Mouse (Mus musculus) midbrain, embryonic 15.5 days (tissue): ENCODE measurements around the gene Myrip. TPM values are rescaled to one million over a fixed set of nuclear protein-coding genes. Genes with fewer than 3 reads are reported as not detected.
A peak's percentile ranks its signal among the peaks of the same experiment; 100 is the strongest.

ENCODE experiments used
- ATAC-seq: fragments of 200-750 bp; cut with Nextera tagmentation; replicated peaks from 2 replicates; pipeline ENCODE4 v1.8.0; 2017; ENCODE audit warnings: moderate TSS enrichment
- H3K27ac ChIP-seq: fragments of 300-500 bp; sonication (generic); 2 replicates; pipeline ENCODE4 v1.5.1; 2015; ENCODE audit warnings: mild to moderate bottlenecking, inconsistent platforms
- H3K27me3 ChIP-seq: fragments of 300-500 bp; sonication (generic); replicated peaks from 2 replicates; pipeline ENCODE4 v1.6.1; 2015; ENCODE audit warnings: inconsistent platforms
- H3K36me3 ChIP-seq: fragments of 300-500 bp; sonication (generic); replicated peaks from 2 replicates; pipeline ENCODE4 v1.6.1; 2015; ENCODE audit warnings: inconsistent platforms
- H3K4me1 ChIP-seq: fragments of 300-500 bp; sonication (generic); 2 replicates; pipeline ENCODE4 v1.6.1; 2015; ENCODE audit warnings: inconsistent platforms
- H3K4me2 ChIP-seq: fragments of 300-500 bp; sonication (generic); 2 replicates; pipeline ENCODE4 v1.6.1; 2015; ENCODE audit warnings: inconsistent platforms, mild to moderate bottlenecking, moderate library complexity
- H3K4me3 ChIP-seq: fragments of 300-500 bp; sonication (generic); 2 replicates; pipeline ENCODE4 v1.5.1; 2015; ENCODE audit warnings: mild to moderate bottlenecking, inconsistent platforms
- H3K9ac ChIP-seq: fragments of 300-500 bp; sonication (generic); 2 replicates; pipeline ENCODE4 v1.6.1; 2015; ENCODE audit warnings: mild to moderate bottlenecking, inconsistent platforms
- H3K9me3 ChIP-seq: fragments of 300-500 bp; sonication (generic); 2 replicates; pipeline ENCODE4 v1.6.1; 2016; ENCODE audit warnings: inconsistent platforms
- WGBS: fragments of 180-500 bp; shearing (Covaris S2); methylation state at CpG from one replicate; pipeline ENCODE4 v1.1.7; 2015; ENCODE audit warnings: mixed read lengths; 5-methylcytosine and 5-hydroxymethylcytosine counted together
- polyA plus RNA-seq: library from polyadenylated mRNA; unstranded; fragments of >200 nt; fragmentation: Nextera tagmentation; extraction: Ambion mirVana; gene quantifications from 2 replicates; pipeline ENCODE4 v1.2.1, GENCODE M21; 2015

Myrip gene
- polyA plus RNA-seq, 1 experiment from 2014 or later = 5.2 TPM

- no peak for ATAC-seq
- no peaks in the 10 kb centered on the region for H3K27me3 ChIP-seq
- no peak overlapping the region for H3K4me2 ChIP-seq
- H3K9ac ChIP-seq = no peak overlapping the region
- no peaks in the 10 kb centered on the region for H3K36me3 ChIP-seq
- H3K9me3 ChIP-seq = no peaks in the 10 kb centered on the region
- no peak overlapping the region for H3K4me3 ChIP-seq
- H3K27ac ChIP-seq = no peak overlapping the region
- H3K4me1 ChIP-seq = no peaks in the 10 kb centered on the region
- 97% methylated on average over 1 of the region's 1 CpGs for WGBS
These were observed 137.0 kb downstream of the Myrip start for GRCm38 (mm10) chr9:120438350-120438749.

GRCm38 (mm10) chr9:120438781-120439180, 137.5 kb downstream of the Myrip start:
- H3K4me2 ChIP-seq = no peak overlapping the region
- no peak overlapping the region for H3K4me3 ChIP-seq
- H3K9ac ChIP-seq = no peak overlapping the region
- H3K36me3 ChIP-seq = no peaks in the 10 kb centered on the region
- 68% methylated on average over 1 of the region's 1 CpGs for WGBS
- no peaks in the 10 kb centered on the region for H3K9me3 ChIP-seq
- no peaks in the 10 kb centered on the region for H3K27me3 ChIP-seq
- no peak overlapping the region for H3K27ac ChIP-seq
- ATAC-seq = no peak
- H3K4me1 ChIP-seq = no peaks in the 10 kb centered on the region

DNA sequence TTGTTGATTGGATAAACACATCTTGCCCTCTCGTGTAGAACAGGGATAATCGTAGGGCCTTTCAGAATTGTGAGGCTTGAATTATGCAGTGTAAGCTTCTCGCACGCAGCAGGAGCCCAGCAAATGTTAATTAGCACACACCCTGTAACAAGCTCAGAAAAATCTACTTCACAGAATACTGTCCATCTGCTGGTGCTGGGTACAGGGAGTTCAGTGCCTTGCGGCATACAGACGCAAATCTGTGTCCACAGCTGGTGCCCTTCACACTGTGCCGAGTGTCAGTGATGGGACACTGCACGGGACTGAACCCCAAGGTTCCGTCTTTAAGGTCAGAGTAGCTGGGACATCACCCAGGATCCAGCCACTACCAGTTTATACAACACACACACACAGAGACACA, 143.3 kb downstream of the Myrip start:
- 57% methylated on average over 9 of the region's 9 CpGs for WGBS
- ATAC-seq = no peak
- H3K4me2 ChIP-seq = no peak overlapping the region
- no peaks in the 10 kb centered on the region for H3K4me1 ChIP-seq
- H3K27me3 ChIP-seq = no peaks in the 10 kb centered on the region
- H3K27ac ChIP-seq = no peak overlapping the region
- no peaks in the 10 kb centered on the region for H3K9me3 ChIP-seq
- H3K36me3 ChIP-seq = no peaks in the 10 kb centered on the region
- H3K9ac ChIP-seq = no peak overlapping the region
- no peak overlapping the region for H3K4me3 ChIP-seq

- Histone ChIP-seq H3K4me2 (no peak overlapping the region), H3K4me3 (no peak overlapping the region), H3K27ac (no peak overlapping the region), H3K9me3 (no peaks in the 10 kb centered on the region), H3K36me3 (no peaks in the 10 kb centered on the region), H3K4me1 (no peaks in the 10 kb centered on the region), H3K9ac (no peak overlapping the region), H3K27me3 (no peaks in the 10 kb centered on the region)
- no peak for ATAC-seq
- WGBS = 88% methylated on average over 6 of the region's 6 CpGs
These were observed 148.5 kb downstream of the Myrip start for GRCm38 (mm10) chr9:120449696-120450329.

- WGBS = 8% methylated on average over 9 of the region's 9 CpGs
- Histone ChIP-seq H3K4me2 (no peak overlapping the region), H3K4me1 (peaks cover 6% of the 10 kb centered on the region; the same call in 1 of the 2 replicates), H3K27ac (peak overlapping the region; percentile 43), H3K9ac (no peak overlapping the region), H3K27me3 (no peaks in the 10 kb centered on the region), H3K36me3 (no peaks in the 10 kb centered on the region), H3K4me3 (no peak overlapping the region), H3K9me3 (no peaks in the 10 kb centered on the region)
- peak; percentile 75 for ATAC-seq
These were observed 154.7 kb downstream of the Myrip start for GRCm38 (mm10) chr9:120455768-120456655.

- Histone ChIP-seq H3K36me3 (no peaks in the 10 kb centered on the region), H3K9ac (no peak overlapping the region), H3K4me3 (no peak overlapping the region), H3K9me3 (no peaks in the 10 kb centered on the region), H3K4me1 (no peaks in the 10 kb centered on the region), H3K4me2 (no peak overlapping the region), H3K27ac (no peak overlapping the region), H3K27me3 (no peaks in the 10 kb centered on the region; the same call in 1 of the 2 replicates)
- ATAC-seq = no peak
- 93% methylated on average over 1 of the region's 1 CpGs for WGBS
These were observed 169.1 kb downstream of the Myrip start for GRCm38 (mm10) chr9:120470431-120470830.

- H3K4me2 ChIP-seq = no peak overlapping the region
- no peaks in the 10 kb centered on the region for H3K4me1 ChIP-seq
- no peak overlapping the region for H3K27ac ChIP-seq
- no peaks in the 10 kb centered on the region for H3K36me3 ChIP-seq
- 87% methylated on average over 3 of the region's 3 CpGs for WGBS
- H3K27me3 ChIP-seq = no peaks in the 10 kb centered on the region
- H3K4me3 ChIP-seq = no peak overlapping the region
- no peaks in the 10 kb centered on the region for H3K9me3 ChIP-seq
- ATAC-seq = no peak
- no peak overlapping the region for H3K9ac ChIP-seq
These were observed 180.3 kb downstream of the Myrip start for GRCm38 (mm10) chr9:120481644-120482043.

GRCm38 (mm10) chr9:120482382-120482781, 181.1 kb downstream of the Myrip start:
- no peak for ATAC-seq
- H3K36me3 ChIP-seq = no peaks in the 10 kb centered on the region
- H3K4me2 ChIP-seq = no peak overlapping the region
- H3K27me3 ChIP-seq = no peaks in the 10 kb centered on the region
- H3K9me3 ChIP-seq = no peaks in the 10 kb centered on the region
- H3K4me1 ChIP-seq = no peaks in the 10 kb centered on the region
- no peak overlapping the region for H3K4me3 ChIP-seq
- WGBS = 92% methylated on average over 4 of the region's 4 CpGs
- no peak overlapping the region for H3K27ac ChIP-seq
- no peak overlapping the region for H3K9ac ChIP-seq

DNA sequence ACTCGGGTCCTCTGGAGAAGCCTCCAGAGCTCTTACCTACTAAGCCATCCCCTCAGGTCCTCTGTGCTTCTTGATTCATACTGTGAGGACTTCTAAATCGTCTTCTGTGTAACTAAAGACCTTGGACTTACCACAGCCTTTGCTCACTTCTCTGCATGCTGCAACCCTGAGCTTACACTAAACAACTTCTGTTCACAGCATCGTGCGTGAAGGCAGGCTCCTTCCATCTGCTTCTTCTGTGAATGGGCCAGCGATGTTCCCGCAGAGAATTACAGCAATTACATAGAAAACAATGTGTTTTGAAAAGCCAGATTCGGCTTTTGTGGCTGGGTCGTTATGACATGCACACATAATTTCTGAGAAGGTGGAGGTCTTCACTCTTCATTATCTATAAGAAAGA, 181.8 kb downstream of the Myrip start:
- no peak overlapping the region for H3K27ac ChIP-seq
- no peaks in the 10 kb centered on the region for H3K4me1 ChIP-seq
- no peaks in the 10 kb centered on the region for H3K9me3 ChIP-seq
- H3K9ac ChIP-seq = no peak overlapping the region
- no peak overlapping the region for H3K4me3 ChIP-seq
- 75% methylated on average over 8 of the region's 8 CpGs for WGBS
- no peaks in the 10 kb centered on the region for H3K36me3 ChIP-seq
- H3K4me2 ChIP-seq = no peak overlapping the region
- no peak for ATAC-seq
- no peaks in the 10 kb centered on the region for H3K27me3 ChIP-seq

GRCm38 (mm10) chr9:120487076-120487475, 185.8 kb downstream of the Myrip start:
- no peaks in the 10 kb centered on the region for H3K9me3 ChIP-seq
- H3K27ac ChIP-seq = no peak overlapping the region
- ATAC-seq = no peak
- no peaks in the 10 kb centered on the region for H3K27me3 ChIP-seq
- H3K4me3 ChIP-seq = no peak overlapping the region
- H3K9ac ChIP-seq = no peak overlapping the region
- H3K36me3 ChIP-seq = no peaks in the 10 kb centered on the region
- no peak overlapping the region for H3K4me2 ChIP-seq
- no peaks in the 10 kb centered on the region for H3K4me1 ChIP-seq
- WGBS = 90% methylated on average over 8 of the region's 8 CpGs

GRCm38 (mm10) chr9:120491509-120491908, 190.2 kb downstream of the Myrip start:
- Histone ChIP-seq H3K4me1 (peaks cover 20% of the 10 kb centered on the region), H3K27me3 (no peaks in the 10 kb centered on the region), H3K9me3 (no peaks in the 10 kb centered on the region), H3K27ac (peak overlapping the region; percentile 95; the same call in 1 of the 2 replicates), H3K4me3 (peak overlapping the region; percentile 98), H3K4me2 (peak overlapping the region; percentile 62; the same call in 1 of the 2 replicates), H3K9ac (no peak overlapping the region), H3K36me3 (peaks cover 15% of the 10 kb centered on the region; the same call in 1 of the 2 replicates)
- WGBS = 78% methylated on average over 3 of the region's 3 CpGs
- ATAC-seq = no peak

GRCm38 (mm10) chr9:120492010-120492399, 190.7 kb downstream of the Myrip start, which contains the start of gene Eif1b:
Gene Eif1b, plus strand, starts transcription at chr9:120492232.
- peak within 1 kb of the TSS; percentile 62 for H3K4me2 ChIP-seq
- peak within 1 kb of the TSS; percentile 98 for H3K4me3 ChIP-seq
- H3K36me3 ChIP-seq = peaks cover 15% of the 10 kb centered on the region; the same call in 1 of the 2 replicates
- H3K9ac ChIP-seq = peak within 1 kb of the TSS; percentile 100
- H3K27ac ChIP-seq = peak within 1 kb of the TSS; percentile 95
- no peaks in the 10 kb centered on the region for H3K27me3 ChIP-seq
- H3K9me3 ChIP-seq = no peaks in the 10 kb centered on the region
- peak; percentile 67 for ATAC-seq
- H3K4me1 ChIP-seq = peaks cover 25% of the 10 kb centered on the region
- WGBS = 2% methylated on average over 19 of the region's 19 CpGs
